Mouse (Mus musculus) skeletal muscle tissue, adult 2 months (tissue): ENCODE measurements around the gene Cldn15.
"Not testable (repeated sequence)": the region's sequence is repeated elsewhere in the genome, so short reads cannot be mapped to it uniquely, and the experiment has no call there.

Source experiments
- DNase-seq: peaks from one replicate; pipeline ENCODE4 v3.0.0-alpha.2; 2012; ENCODE audit warnings: low read depth, low spot score

The Cldn15 gene

DNA sequence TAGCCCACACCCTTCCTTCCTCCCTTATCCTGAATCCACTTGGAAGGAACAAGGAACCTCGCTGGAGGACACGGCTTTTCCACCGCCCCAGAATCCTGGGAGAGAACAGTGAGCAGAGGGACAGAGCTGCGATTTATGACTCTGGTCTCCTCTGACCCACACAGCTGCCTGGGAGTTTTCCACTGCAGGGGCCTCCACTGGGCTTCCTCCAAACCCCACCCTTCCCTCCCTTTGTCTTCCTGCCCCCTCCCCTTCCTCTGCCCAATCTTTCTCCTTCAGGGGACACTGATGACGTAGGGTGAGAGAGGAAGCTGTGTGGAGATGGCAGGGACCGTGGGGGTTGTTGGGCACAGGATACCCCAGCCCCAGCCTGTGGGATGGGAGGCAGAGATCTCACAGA lies at the start of gene Cldn15:
Gene Cldn15 (plus strand): TSS at position 286 of the 400 bp plus-strand sequence.
- peak; percentile 61 for DNase-seq

DNA sequence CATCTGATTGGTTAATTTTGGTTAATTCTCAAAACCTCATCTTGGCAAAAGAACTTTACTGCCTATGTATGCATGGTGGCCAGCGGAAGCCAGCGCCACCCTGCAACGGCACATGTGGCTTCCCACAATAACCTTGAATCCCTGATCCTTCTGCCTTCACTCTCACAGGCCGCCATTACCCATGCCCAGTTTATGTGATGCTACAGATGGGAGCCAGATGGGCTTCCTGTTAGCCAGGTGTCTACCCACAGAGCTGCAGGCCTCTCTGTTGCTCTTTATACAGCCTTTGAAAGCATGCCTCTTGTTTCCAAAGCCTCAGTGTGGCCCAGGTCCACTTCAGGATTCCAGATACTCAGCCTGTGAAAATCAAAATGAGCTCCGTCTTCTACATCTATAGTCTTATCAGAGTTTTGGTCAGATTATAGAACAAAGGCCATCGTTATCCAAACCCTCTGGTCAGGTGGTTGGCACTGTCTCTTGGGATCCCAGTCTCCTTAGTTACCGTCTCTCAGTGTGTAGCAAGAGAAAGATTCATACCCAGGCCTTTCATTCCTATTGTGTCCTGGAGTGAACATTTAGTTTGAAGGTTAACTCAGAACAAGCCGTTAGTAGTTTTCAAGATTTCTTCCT lies 48.7 kb upstream of the Cldn15 start:
- no peak for DNase-seq

DNA sequence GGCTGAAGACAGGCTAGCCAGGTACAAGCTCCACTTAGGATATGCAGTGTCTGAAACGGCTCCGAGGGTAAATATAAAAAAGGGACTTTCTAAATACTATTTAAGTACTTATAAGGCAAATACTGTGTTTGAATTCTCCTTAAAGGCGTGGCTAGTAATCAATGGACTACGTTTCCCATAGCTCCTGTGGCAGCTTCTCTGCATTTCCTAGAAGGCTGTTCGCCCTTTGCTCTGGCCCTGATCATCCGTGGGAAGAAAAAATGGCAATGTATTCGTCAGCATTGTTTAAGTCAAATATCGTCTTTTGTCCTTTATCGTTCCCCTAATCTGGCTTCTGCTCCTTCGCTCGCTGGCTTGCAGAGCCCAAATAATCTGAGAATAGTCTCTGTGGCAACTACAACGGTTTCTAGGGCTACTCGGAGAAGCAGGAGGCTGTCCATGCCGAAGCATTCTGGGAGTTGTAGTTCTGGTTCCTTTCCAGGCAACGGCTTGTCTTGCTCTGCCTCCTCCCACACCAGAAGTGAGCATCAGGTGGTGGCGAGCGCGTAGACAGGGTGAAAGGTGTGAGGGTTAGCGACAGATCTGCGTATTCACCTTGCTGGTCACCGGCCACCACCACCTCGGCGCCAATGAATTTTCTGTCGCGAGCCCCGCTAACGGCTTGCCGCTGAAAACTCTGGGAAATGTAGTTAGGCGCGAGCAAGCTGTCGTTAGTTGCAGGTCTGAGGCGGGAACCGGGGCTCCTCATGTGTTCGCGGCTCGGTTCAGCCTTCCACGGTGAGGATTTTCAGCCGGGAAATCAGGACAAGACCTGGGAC lies 47.6 kb upstream of the Cldn15 start:
- DNase-seq, result peak; percentile 63

DNA sequence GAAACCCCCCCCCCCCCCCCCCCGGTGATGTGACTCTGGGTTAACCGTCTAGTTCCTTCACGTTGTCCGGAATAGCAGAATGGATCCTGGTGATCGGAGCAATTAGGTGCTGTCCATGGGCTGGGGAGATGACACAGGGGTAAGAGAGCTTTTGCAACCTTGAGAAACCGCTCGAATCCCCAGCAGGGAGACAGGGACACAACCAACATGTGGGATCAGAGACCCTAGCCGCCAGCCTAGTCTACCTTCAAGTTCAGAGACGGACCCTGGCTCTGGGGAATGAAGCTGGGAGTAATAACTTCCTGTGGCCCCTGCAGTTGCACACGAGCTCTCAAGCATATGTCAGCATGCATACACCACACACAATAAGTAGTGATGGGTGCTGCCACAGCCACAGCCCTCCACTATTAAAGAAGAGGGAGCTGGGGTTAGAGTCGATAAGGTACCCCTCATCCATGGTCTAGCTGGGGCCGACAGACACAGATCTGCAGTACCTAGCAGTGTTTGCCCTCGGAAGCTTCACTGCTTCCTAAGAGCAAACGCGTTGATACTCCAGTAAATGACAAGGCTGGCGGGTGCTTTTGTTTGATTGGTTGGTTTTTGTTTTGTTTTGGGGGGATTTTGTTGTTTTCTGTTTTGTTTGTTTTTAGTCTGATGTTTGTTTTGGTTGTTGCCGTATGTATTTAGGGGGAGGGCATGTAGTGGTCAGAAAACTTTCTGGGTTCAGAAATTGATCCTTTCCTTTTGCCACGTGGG lies 46.7 kb upstream of the Cldn15 start:
- no peak for DNase-seq

DNA sequence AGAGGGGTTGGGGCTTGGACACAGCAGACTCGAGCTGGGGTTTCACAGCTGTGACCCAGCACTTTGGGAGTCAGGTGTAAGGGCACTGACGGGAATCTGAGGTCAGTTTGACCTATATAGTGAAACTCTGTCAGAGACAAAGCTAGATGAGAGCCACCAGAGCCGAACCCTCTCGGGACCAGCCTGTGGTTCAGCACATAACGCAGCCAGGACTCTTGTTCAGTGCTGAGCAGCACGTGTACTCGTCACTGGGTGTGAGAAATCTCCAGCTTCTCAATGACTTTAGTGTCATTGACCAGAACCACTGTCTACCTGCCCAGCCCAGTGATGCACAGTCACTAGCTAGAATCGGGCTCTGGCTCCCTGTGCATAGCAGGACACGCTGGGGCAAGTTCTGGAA lies 43.6 kb upstream of the Cldn15 start:
- no peak for DNase-seq

DNA sequence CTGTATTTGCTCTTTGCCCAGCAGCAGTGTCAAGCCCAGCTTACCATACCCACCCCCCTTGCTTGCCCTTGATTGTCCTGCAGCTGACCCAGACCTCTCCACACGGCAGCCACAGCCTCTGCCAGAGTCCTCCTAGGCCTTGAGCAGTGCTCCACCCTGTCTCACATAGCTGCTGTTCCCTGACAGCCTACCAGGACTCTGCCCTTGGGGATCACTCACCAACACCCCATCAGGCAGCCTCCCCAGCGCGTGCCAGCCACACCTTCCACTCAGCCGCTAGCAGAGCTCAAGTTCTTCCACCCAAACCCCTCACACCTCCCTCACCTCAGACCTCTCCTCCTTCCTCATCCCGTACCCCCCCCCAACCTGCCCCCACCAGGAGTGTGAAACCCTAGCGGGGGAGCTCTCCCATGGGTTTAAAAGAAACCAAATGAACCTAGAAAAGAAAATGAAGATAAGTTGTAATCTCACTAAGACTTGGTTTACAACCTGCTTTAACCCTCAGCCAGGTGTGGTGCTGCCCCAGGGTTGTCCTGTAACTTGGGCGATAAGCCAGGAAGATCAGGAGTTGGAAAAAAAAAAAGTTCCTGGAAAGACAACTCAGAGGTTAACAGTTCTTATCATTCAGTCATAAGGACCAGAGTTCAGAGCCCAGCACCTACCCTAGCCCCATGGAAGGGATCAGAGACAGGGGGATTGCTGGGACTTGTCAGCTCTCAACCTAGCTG lies 42.5 kb upstream of the Cldn15 start:
- no peak for DNase-seq

DNA sequence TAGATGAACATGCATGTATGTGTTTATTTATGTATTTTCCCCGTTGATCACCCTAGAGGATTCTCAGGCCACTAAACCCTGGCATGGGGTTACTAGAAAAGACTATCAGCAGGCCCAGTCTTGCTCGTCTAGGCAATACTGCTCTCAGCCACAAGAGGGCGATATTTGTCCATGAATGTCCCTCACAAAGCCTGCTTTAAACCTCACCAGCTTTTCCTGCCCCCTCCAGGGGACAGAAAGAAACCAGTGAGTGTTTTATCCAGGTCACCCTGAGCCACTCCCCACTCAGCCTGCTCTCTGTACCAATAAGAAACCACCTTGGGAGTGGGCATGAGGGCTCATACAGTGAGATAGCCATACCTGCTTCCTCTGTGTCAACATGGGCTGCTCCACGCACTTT lies 37.3 kb upstream of the Cldn15 start:
- peak; percentile 77 for DNase-seq

DNA sequence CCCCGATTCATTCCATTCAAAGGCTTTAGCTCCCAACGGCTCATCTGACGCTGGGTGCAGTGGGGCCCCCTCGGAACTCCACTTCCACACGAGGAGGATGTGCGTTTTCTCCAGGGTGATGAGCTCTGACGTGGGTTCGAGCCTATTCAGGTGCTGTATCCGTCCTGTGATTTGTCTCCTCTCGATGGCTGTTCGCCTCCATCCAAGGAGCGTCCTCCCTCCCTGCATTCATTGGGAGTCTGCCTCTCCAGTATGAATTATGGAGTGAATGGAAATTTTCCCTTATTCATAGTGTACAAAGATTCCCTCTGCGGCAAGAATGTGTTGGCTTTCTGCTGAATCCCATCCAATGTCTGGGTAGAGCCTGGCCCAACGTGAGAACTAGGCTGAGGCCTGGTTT lies 34.5 kb upstream of the Cldn15 start:
- no peak for DNase-seq

DNA sequence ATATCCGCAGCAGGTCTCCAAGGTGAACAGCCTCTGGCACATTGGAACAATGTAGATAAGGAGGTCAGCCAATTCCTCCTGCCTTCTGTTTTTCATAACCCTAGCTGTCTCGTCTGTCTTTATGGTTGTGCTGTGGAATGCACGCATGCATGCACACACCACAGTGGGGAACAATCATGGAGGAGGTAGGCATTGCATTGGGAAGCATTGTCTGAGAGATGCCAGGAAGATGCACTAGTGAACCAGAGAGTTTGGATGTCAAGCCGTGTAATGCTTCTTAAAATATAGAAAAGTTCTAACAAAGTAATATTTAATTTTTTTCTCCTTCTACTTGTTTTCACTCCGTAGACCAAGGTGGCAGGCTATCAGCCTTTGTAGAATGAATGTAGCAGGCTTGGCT lies 33.5 kb upstream of the Cldn15 start:
- no peak for DNase-seq

DNA sequence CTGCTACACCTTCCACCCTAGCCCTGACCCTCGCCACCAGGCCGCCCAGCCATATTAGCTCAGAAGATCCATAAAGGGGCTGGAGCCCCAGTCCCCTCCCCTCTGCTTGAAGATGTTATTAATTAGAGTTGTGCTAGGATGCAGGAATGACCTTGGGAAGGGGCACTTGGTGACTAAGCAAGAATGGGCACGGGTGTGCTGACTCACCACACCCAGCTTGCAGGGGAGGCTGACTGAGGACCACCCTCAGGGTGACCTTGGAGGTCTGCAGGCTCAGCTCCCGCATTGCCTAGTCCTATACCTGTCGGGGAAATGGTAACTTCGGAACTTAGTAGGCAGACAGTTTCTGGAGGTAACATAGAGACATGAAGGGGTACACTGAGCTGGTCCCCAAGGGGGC lies 32.5 kb upstream of the Cldn15 start:
- no peak for DNase-seq

DNA sequence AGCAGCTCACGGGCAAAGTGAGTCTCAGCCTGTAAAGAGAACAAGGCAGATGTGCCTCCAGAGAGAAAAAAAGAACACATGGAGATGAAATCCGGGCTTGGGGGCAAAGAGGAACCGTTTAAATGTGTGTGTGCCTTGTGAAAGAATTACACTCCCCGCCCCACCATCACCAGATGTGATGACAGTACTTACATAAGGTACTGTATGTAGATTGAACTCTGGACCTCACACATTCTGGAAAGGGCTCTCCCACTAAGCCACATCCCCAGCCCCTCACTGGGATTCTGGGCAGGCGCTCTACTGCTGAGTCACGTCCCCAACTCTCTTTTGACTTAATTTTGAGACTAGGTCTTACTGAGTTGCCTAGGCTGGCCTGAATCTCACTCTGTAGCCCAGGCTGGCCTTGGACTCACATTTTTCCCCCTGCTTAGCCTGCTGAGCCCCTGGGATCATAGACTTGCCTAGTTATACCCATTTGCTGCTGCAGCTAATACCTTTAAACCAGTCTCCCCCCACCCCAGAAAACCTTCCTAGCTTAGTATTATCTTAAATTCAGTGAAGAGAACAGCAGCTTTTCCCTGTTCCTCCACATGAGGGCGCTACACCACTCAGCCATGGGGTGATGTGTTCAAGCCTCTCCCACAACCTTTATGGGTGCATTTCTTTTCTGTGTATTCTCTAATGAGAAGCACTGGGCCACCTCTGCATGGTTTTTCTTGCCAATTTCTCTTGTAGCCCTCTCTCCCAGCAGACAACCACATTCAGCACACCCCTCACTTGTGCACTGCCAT lies 30.3 kb upstream of the Cldn15 start:
- DNase-seq, result no peak

DNA sequence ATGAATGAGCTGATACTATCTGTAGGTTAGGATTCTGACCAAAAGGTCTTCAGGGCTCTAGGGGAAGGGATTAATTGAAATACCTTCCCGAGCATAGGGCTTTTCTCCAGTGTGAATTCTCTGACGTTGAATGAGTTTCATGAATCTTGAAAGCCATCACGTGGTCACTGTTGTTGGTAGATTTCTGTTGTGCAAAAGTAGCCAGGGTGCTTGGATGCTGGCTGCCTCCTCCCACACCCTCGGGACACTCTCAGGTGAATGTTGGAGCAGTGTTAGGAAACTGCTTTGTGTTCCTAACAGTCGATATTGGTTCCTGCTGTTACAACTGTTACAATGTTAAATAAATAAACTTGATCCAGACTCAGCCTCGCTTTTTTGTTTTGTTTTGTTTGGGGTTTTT lies 29.7 kb upstream of the Cldn15 start:
- no peak for DNase-seq

DNA sequence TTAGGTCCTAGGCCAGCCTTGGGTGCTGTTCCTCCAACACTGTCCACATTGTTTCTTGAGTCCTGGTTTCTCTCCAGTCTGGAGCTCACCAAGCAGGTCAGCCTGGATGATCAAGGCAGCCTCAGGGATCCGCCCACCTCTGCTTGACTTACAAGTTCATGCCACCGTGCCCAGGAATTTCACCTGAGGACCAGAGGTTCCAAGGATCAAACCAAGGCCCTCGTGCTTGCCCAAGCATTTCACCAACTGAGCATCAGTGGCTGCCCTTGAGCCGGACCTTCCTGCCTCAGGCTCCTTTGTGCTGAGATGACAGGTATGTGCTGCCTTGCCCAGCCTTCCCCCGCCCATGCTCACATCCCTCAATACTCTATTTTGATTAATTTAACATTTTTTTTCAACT lies 28.8 kb upstream of the Cldn15 start:
- no peak for DNase-seq

DNA sequence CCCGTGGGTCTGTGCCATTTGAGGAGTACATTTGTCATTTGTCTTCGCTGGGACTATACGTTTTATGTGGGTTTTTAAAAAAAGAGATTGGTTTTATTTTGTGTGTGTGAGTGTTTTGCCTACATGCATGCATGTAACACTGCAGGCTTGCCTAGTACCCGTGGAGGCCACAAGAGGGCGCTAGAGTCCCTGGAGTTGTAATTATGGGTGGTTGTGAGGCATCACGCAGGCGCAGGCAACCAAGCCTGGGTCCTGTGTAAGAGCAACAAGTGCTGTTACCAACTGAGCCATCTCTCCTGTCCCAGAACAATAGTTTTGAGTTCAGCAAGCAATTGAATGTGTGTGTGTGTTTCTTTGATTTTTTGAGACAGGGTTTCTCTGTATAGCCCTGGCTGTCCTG lies 27.1 kb upstream of the Cldn15 start:
- DNase-seq, result no peak

DNA sequence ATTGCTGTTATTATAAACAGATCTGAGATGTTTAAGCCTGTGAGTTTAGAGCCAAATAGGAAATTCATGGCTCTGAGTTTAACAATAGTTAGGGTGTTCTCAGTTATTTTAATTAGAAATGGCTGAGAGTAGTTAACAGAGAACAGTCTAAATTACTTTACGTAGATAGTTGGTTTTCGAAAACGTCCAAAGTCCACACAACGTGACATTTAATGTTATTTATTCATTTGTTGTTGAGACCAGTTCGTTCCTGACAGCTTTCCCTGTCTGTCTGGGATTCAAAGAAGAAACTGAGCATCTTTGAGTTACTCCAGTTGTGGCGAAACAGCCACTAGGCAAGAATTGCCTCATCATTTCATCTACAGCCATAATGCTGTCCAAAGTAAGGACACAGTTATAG lies 26.4 kb upstream of the Cldn15 start:
- not testable (repeated sequence) for DNase-seq

DNA sequence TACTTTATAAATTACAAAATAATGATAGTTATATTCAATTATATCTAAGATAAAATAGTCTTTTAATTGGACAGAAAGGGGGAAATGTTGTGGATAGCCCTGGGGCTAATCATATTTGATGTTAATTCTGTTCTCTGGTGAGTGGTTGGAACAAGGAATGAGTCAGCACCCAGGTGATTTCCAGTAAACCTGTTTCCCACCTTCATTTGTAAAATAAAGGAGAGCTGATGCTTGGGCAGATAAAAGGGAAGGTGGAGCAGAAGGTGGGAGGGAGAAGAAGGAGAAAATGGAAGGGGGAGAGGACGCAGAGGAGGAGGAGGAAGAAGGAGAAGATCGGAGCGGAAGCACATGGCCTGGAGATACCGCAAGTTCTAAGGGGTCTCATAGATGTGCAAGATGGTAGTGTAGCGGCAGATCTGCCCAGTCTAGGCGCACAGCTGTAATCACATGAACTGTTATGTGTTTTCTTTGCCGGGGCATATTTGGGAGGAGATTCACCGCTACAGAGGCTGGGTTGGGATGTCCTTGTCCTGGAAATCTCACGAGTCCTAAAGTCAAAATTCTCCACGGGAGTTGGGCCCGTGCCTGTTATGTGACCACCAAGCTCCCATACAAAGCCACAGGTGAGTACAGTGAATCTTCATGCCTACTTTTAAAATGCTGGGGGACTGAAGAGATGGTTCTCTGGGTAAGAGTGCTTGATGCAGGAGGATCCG lies 25.4 kb upstream of the Cldn15 start:
- no peak for DNase-seq

DNA sequence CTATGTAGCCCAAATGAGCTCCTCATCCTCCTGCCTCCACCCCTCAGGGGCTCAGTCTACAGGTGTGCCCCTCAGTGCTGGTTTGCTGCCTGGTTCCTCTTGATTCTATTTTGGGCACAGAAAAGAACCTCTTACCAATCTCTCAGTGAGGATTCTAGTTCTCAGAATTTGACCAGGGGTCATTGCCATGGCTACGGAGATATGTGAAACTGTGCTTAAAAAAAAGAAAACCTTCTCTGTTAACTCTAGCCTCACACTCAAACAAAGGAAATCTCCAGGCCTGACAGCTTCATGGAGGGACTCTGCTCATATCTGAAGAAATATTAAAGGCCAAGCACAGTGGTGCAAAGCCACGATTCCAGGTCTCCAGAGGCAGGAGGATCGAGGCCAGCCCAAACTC lies 23.6 kb upstream of the Cldn15 start:
- DNase-seq, result no peak

DNA sequence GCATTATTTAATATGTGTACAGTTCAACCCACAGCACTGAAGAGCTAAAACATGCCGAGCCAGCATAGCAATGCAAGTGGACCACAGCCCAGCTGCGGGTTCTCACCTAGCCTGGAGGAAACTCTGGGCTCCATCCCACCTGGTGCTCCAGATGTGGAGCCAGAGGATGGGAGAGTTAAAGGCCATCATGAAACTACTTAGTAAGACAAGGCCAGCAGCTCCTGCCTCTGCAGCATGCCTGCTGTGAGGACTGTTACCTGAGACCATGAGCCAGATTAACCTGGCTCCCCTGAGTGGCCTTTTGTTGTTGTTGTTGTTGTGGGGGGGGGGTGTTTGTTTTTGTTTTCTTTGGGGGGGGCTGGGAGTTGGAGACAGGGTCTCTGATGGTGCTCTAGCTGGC lies 23.0 kb upstream of the Cldn15 start:
- DNase-seq, result no peak

DNA sequence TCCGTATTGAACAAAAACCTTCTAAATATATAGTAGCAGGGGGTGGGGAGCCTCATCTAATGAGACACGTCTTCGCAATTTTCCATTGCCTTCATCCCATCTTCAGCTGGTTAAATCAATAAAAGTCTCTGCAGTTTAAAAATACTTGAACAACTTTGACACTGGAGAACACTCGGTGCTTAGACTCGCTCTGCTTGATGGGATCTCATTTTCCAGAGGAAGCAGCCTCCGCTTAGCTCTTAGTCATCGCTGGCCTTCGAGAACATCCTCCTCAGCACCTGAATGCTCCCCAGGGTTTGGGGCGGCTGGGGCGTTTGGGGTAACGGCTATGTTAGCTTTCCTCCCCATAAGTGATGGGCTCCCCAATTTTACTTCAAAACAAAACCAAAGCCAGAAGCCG lies 21.3 kb upstream of the Cldn15 start:
- no peak for DNase-seq

DNA sequence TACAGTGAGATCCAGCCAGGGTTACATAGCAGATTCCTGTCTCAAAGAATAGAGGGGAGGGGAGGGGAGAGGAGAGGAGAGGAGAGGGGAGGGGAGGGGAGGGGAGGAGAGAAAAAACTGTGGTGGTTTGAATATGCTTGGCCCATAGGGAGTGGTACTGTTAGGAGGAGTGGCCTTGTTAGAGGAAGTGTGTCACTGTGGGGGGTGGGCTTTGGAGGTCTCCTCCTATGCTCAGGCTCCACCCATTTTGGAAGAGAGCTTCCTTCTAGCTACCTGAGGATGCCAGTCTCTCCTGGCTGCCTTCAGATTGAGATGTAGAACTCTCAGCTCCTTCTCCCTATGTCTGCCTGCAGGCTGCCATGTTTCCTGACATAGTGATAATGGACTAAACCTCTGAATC lies 18.5 kb upstream of the Cldn15 start:
- no peak for DNase-seq
